Mouse (Mus musculus) kidney, adult 2 months (tissue): Measurements from ENCODE around the gene Lamb1.

Experiments
- CTCF ChIP-seq: fragments of 200-500 bp; conservative IDR thresholded peaks from 2 replicates; pipeline ENCODE4 v1.5.1; 2011; ENCODE audit warnings: low read depth, mild to moderate bottlenecking, control low read depth, low read length, moderate library complexity, mixed read lengths; ENCODE audit not compliant: insufficient read depth, insufficient read length
- POLR2A ChIP-seq: fragments of 200-500 bp; IDR thresholded peaks from one replicate; pipeline ENCODE4 v1.6.1; 2011; ENCODE audit warnings: low read depth, low read length, control low read depth

- TF ChIP-seq CTCF, result no peak
- no peak for TF ChIP-seq POLR2A
Measured at GRCm38 (mm10) chr12:31248681-31249080, 16.4 kb upstream of the Lamb1 start.
